Mouse (Mus musculus): ENCODE data around the gene Prrg2. TPM values are rescaled to one million over a fixed set of nuclear protein-coding genes. Genes with fewer than 3 reads are reported as not detected.

Gene Prrg2
- polyA plus RNA-seq, 1 experiment, result 22.9 TPM

GRCm38 (mm10) chr7:45015344-45015956 is 47.0 kb downstream of the Prrg2 start:
- Histone ChIP-seq H3K4me1 (ENCODE audit: control insufficient read depth, insufficient read depth, low read length) (peaks cover 20% of the 10 kb centered on the region), H3K27ac (ENCODE audit: insufficient read depth, low read depth, low read length) (peak overlapping the region; percentile 66), H3K4me3 (ENCODE audit: insufficient read depth, low read length) (peak overlapping the region; percentile 69)
- TF ChIP-seq POLR2A (IDR thresholded peaks at IDR 0.05; ENCODE audit: borderline replicate concordance, low read depth, low read length) (no peak), CTCF (IDR thresholded peaks at IDR 0.05; ENCODE audit: low read depth, low read length) (no peak)

GRCm38 (mm10) chr7:45014096-45014451 is 48.4 kb downstream of the Prrg2 start:
- Histone ChIP-seq H3K27ac (ENCODE audit: insufficient read depth, low read depth, low read length) (no peak overlapping the region), H3K4me1 (ENCODE audit: control insufficient read depth, insufficient read depth, low read length) (peaks cover 14% of the 10 kb centered on the region), H3K4me3 (ENCODE audit: insufficient read depth, low read length) (no peak overlapping the region)
- TF ChIP-seq POLR2A (IDR thresholded peaks at IDR 0.05; ENCODE audit: borderline replicate concordance, low read depth, low read length), result no peak
- TF ChIP-seq CTCF (IDR thresholded peaks at IDR 0.05; ENCODE audit: low read depth, low read length), result no peak

GRCm38 (mm10) chr7:45013366-45014095 is 48.9 kb downstream of the Prrg2 start:
- no peak overlapping the region for H3K27ac ChIP-seq (ENCODE audit: insufficient read depth, low read depth, low read length)
- TF ChIP-seq POLR2A (IDR thresholded peaks at IDR 0.05; ENCODE audit: borderline replicate concordance, low read depth, low read length) (no peak), CTCF (IDR thresholded peaks at IDR 0.05; ENCODE audit: low read depth, low read length) (no peak)
- peaks cover 8% of the 10 kb centered on the region for H3K4me1 ChIP-seq (ENCODE audit: control insufficient read depth, insufficient read depth, low read length)

GRCm38 (mm10) chr7:45012824-45013223 is 49.7 kb downstream of the Prrg2 start:
- TF ChIP-seq CTCF (IDR thresholded peaks at IDR 0.05; ENCODE audit: low read depth, low read length), result no peak
- TF ChIP-seq POLR2A (IDR thresholded peaks at IDR 0.05; ENCODE audit: borderline replicate concordance, low read depth, low read length), result no peak
- Histone ChIP-seq H3K4me3 (ENCODE audit: insufficient read depth, low read length) (no peak overlapping the region), H3K27ac (ENCODE audit: insufficient read depth, low read depth, low read length) (no peak overlapping the region), H3K4me1 (ENCODE audit: control insufficient read depth, insufficient read depth, low read length) (peaks cover 5% of the 10 kb centered on the region)

More at GRCm38 (mm10) chr7:45013366-45014095, 48.9 kb downstream of the Prrg2 start:
- H3K4me3 ChIP-seq (ENCODE audit: insufficient read depth, low read length), result no peak overlapping the region

GRCm38 (mm10) chr7:45012011-45012410 is 50.5 kb downstream of the Prrg2 start:
- H3K27ac ChIP-seq (ENCODE audit: insufficient read depth, low read depth, low read length), result no peak overlapping the region
- no peak overlapping the region for H3K4me3 ChIP-seq (ENCODE audit: insufficient read depth, low read length)
- TF ChIP-seq CTCF (IDR thresholded peaks at IDR 0.05; ENCODE audit: low read depth, low read length) (no peak), POLR2A (IDR thresholded peaks at IDR 0.05; ENCODE audit: borderline replicate concordance, low read depth, low read length) (no peak)
- peaks cover 5% of the 10 kb centered on the region for H3K4me1 ChIP-seq (ENCODE audit: control insufficient read depth, insufficient read depth, low read length)

GRCm38 (mm10) chr7:45008411-45008810 is 54.1 kb downstream of the Prrg2 start:
- TF ChIP-seq CTCF (IDR thresholded peaks at IDR 0.05; ENCODE audit: low read depth, low read length), result no peak
- TF ChIP-seq POLR2A (IDR thresholded peaks at IDR 0.05; ENCODE audit: borderline replicate concordance, low read depth, low read length), result no peak
- H3K27ac ChIP-seq (ENCODE audit: insufficient read depth, low read depth, low read length), result no peak overlapping the region
- no peak overlapping the region for H3K4me3 ChIP-seq (ENCODE audit: insufficient read depth, low read length)
- H3K4me1 ChIP-seq (ENCODE audit: control insufficient read depth, insufficient read depth, low read length), result no peaks in the 10 kb centered on the region

GRCm38 (mm10) chr7:45007846-45008245 is 54.6 kb downstream of the Prrg2 start:
- no peak overlapping the region for H3K27ac ChIP-seq (ENCODE audit: insufficient read depth, low read depth, low read length)
- H3K4me1 ChIP-seq (ENCODE audit: control insufficient read depth, insufficient read depth, low read length), result no peaks in the 10 kb centered on the region
- TF ChIP-seq CTCF (IDR thresholded peaks at IDR 0.05; ENCODE audit: low read depth, low read length) (no peak), POLR2A (IDR thresholded peaks at IDR 0.05; ENCODE audit: borderline replicate concordance, low read depth, low read length) (no peak)
- H3K4me3 ChIP-seq (ENCODE audit: insufficient read depth, low read length), result no peak overlapping the region

GRCm38 (mm10) chr7:45007141-45007540 is 55.3 kb downstream of the Prrg2 start:
- H3K4me1 ChIP-seq (ENCODE audit: control insufficient read depth, insufficient read depth, low read length), result no peaks in the 10 kb centered on the region
- H3K27ac ChIP-seq (ENCODE audit: insufficient read depth, low read depth, low read length), result no peak overlapping the region
- TF ChIP-seq POLR2A (IDR thresholded peaks at IDR 0.05; ENCODE audit: borderline replicate concordance, low read depth, low read length) (no peak), CTCF (IDR thresholded peaks at IDR 0.05; ENCODE audit: low read depth, low read length) (no peak)
- H3K4me3 ChIP-seq (ENCODE audit: insufficient read depth, low read length), result no peak overlapping the region

GRCm38 (mm10) chr7:45006503-45006902 is 56.0 kb downstream of the Prrg2 start:
- no peak overlapping the region for H3K4me3 ChIP-seq (ENCODE audit: insufficient read depth, low read length)
- no peak overlapping the region for H3K27ac ChIP-seq (ENCODE audit: insufficient read depth, low read depth, low read length)
- TF ChIP-seq CTCF (IDR thresholded peaks at IDR 0.05; ENCODE audit: low read depth, low read length) (no peak), POLR2A (IDR thresholded peaks at IDR 0.05; ENCODE audit: borderline replicate concordance, low read depth, low read length) (no peak)
- H3K4me1 ChIP-seq (ENCODE audit: control insufficient read depth, insufficient read depth, low read length), result no peaks in the 10 kb centered on the region

- no peak for TF ChIP-seq POLR2A (IDR thresholded peaks at IDR 0.05; ENCODE audit: borderline replicate concordance, low read depth, low read length)
- no peak for TF ChIP-seq CTCF (IDR thresholded peaks at IDR 0.05; ENCODE audit: low read depth, low read length)
- Histone ChIP-seq H3K27ac (ENCODE audit: insufficient read depth, low read depth, low read length) (no peak overlapping the region), H3K4me1 (ENCODE audit: control insufficient read depth, insufficient read depth, low read length) (no peaks in the 10 kb centered on the region), H3K4me3 (ENCODE audit: insufficient read depth, low read length) (no peak overlapping the region)
These were observed 57.0 kb downstream of the Prrg2 start for GRCm38 (mm10) chr7:45005321-45005992.

Data from bone marrow macrophage, adult 2 months (primary cell).